Mouse (Mus musculus) left cerebral cortex, postnatal 14 days (tissue): ENCODE data around the gene Smc4. TPM values are rescaled to one million over a fixed set of nuclear protein-coding genes. Genes with fewer than 3 reads are reported as not detected.
"Not testable (repeated sequence)": the region's sequence is repeated elsewhere in the genome, so short reads cannot be mapped to it uniquely, and the experiment has no call there.

Source experiments
- DNase-seq, 2 experiments: peaks; one replicate each; pipeline ENCODE4 v3.0.0; 2021 to 2022; ENCODE audit warnings: low spot score in 2 of 2, mixed read lengths in 1 of 2
- intact Hi-C: fragments of 180-260 bp; cut with DNase I; formaldehyde crosslinking; loops from one replicate; pipeline ENCODE4 v1.15.1; 2025
- total RNA-seq, 2 experiments: library from RNA; stranded (reverse); gene quantifications; 2 replicates each; pipeline ENCODE4 v1.2.3; 2021

The Smc4 gene
- total RNA-seq, 2 experiments from 2014 or later: 6.4 to 8.2 TPM

- DNase-seq: peak; percentile 14 to 17
- intact Hi-C loops: loop anchor here (5.0 kb wide), 1 partner anchor 37 kb away; the partner anchor contains the start of gene Trim59
Observed at GRCm38 (mm10) chr3:69005338-69006245, 1.1 kb downstream of the Smc4 start.

- no peak for DNase-seq
- intact Hi-C loops: loop anchor here (5.0 kb wide), 1 partner anchor 36 kb away; the partner anchor contains the start of gene Trim59
Observed at GRCm38 (mm10) chr3:69006246-69006760, 1.8 kb downstream of the Smc4 start.

- intact Hi-C loops: loop anchor here (5.0 kb wide), 1 partner anchor 33 kb away; the partner anchor contains the start of gene Trim59
- DNase-seq: no peak
Observed at GRCm38 (mm10) chr3:69008873-69009272, 4.3 kb downstream of the Smc4 start.

- DNase-seq: no peak
- intact Hi-C loops: no loop called here
Observed at GRCm38 (mm10) chr3:69017181-69017580, 12.6 kb downstream of the Smc4 start.

GRCm38 (mm10) chr3:69018635-69019034 lies 14.1 kb downstream of the Smc4 start:
- DNase-seq, intact Hi-C loops: not testable (repeated sequence)

- no peak for DNase-seq
- intact Hi-C loops: no loop called here
Observed at GRCm38 (mm10) chr3:69020285-69020684, 15.7 kb downstream of the Smc4 start.

- intact Hi-C loops: no loop called here
- no peak for DNase-seq
Observed at GRCm38 (mm10) chr3:69020764-69021163, 16.2 kb downstream of the Smc4 start.

- DNase-seq: no peak
- intact Hi-C loops: no loop called here
Observed at GRCm38 (mm10) chr3:69026133-69026783, 21.7 kb downstream of the Smc4 start.

- intact Hi-C loops: loop anchor here (5.0 kb wide), 1 partner anchor 33 kb away; no protein-coding TSS in a partner anchor
- DNase-seq: no peak
Observed at GRCm38 (mm10) chr3:69040105-69040504, 35.6 kb downstream of the Smc4 start.

- no peak for DNase-seq
- intact Hi-C loops: loop anchor here (5.0 kb wide), 1 partner anchor 34 kb away; no protein-coding TSS in a partner anchor
Observed at GRCm38 (mm10) chr3:69041298-69041697, 36.8 kb downstream of the Smc4 start.

GRCm38 (mm10) chr3:69044167-69044591 lies 39.6 kb downstream of the Smc4 start:
- intact Hi-C loops: loop anchor here (5.0 kb wide), 1 partner anchor 37 kb away; no protein-coding TSS in a partner anchor
- peak in 1 of 2 experiments; percentile 21 for DNase-seq

GRCm38 (mm10) chr3:69044645-69045399 lies 40.3 kb downstream of the Smc4 start, which contains the start of gene Trim59:
TSS of gene Trim59 (minus strand) at chr3:69044755.
- peak; percentile 73 to 86 for DNase-seq
- intact Hi-C loops: loop anchor here (5.0 kb wide), 1 partner anchor 38 kb away; no protein-coding TSS in a partner anchor

GRCm38 (mm10) chr3:69045400-69045703 lies 40.8 kb downstream of the Smc4 start:
- no peak for DNase-seq
- intact Hi-C loops: no loop called here

- intact Hi-C loops: no loop called here
- no peak for DNase-seq
Observed at GRCm38 (mm10) chr3:69045750-69046149, 41.2 kb downstream of the Smc4 start.

- DNase-seq: no peak
- intact Hi-C loops: no loop called here
Observed at GRCm38 (mm10) chr3:69046509-69046908, 42.0 kb downstream of the Smc4 start.

GRCm38 (mm10) chr3:69047684-69048083 lies 43.1 kb downstream of the Smc4 start:
- DNase-seq: no peak
- intact Hi-C loops: no loop called here

- intact Hi-C loops: no loop called here
- no peak for DNase-seq
Observed at GRCm38 (mm10) chr3:69049011-69049410, 44.5 kb downstream of the Smc4 start.

GRCm38 (mm10) chr3:69051894-69052293 lies 47.4 kb downstream of the Smc4 start:
- intact Hi-C loops: no loop called here
- DNase-seq: no peak

GRCm38 (mm10) chr3:69054760-69055432 lies 50.4 kb downstream of the Smc4 start:
- no peak for DNase-seq
- intact Hi-C loops: no loop called here
